Mouse (Mus musculus): Measurements from ENCODE around the gene Lefty2. TPM values are rescaled to one million over a fixed set of nuclear protein-coding genes. Genes with fewer than 3 reads are reported as not detected.

Gene Lefty2
- polyA plus RNA-seq, 1 experiment from 2014 or later, result 0.28 TPM

- no peak; the same call in 1 of the 2 replicates for ATAC-seq (ENCODE audit: insufficient number of reproducible peaks, low FRiP score, low TSS enrichment, low read depth)
- Histone ChIP-seq H3K27me3 (no peaks in the 10 kb centered on the region), H3K9me3 (no peaks in the 10 kb centered on the region), H3K4me3 (peak overlapping the region; percentile 87), H3K36me3 (peaks cover 30% of the 10 kb centered on the region), H3K4me2 (peak overlapping the region; percentile 72), H3K4me1 (peaks cover 18% of the 10 kb centered on the region), H3K27ac (peak overlapping the region; percentile 90), H3K9ac (no peak overlapping the region)
- WGBS, result 34% methylated on average over 10 of the region's 10 CpGs
These were observed 10.7 kb downstream of the Lefty2 start for GRCm38 (mm10) chr1:180903666-180904038.

GRCm38 (mm10) chr1:180904039-180904814, 11.3 kb downstream of the Lefty2 start, which contains the start of gene Pycr2:
Gene Pycr2, plus strand, starts transcription at chr1:180904293.
- under 1% methylated on average over 52 of the region's 52 CpGs for WGBS
- H3K4me3 ChIP-seq, result peak within 1 kb of the TSS; percentile 87
- no peaks in the 10 kb centered on the region for H3K9me3 ChIP-seq
- H3K4me1 ChIP-seq, result peaks cover 18% of the 10 kb centered on the region
- H3K9ac ChIP-seq, result peak within 1 kb of the TSS; percentile 85
- H3K36me3 ChIP-seq, result peaks cover 36% of the 10 kb centered on the region
- H3K4me2 ChIP-seq, result peak within 1 kb of the TSS; percentile 72
- peak within 1 kb of the TSS; percentile 90 for H3K27ac ChIP-seq
- peak; percentile 97 for ATAC-seq (ENCODE audit: insufficient number of reproducible peaks, low FRiP score, low TSS enrichment, low read depth)
- no peaks in the 10 kb centered on the region for H3K27me3 ChIP-seq

GRCm38 (mm10) chr1:180904815-180905080, 11.8 kb downstream of the Lefty2 start:
- Histone ChIP-seq H3K27ac (peak overlapping the region; percentile 90), H3K36me3 (peaks cover 40% of the 10 kb centered on the region), H3K9me3 (no peaks in the 10 kb centered on the region), H3K9ac (peak overlapping the region; percentile 85), H3K4me1 (peaks cover 18% of the 10 kb centered on the region), H3K4me3 (peak overlapping the region; percentile 87), H3K27me3 (no peaks in the 10 kb centered on the region), H3K4me2 (peak overlapping the region; percentile 72)
- WGBS, result 4% methylated on average over 5 of the region's 5 CpGs
- ATAC-seq (ENCODE audit: insufficient number of reproducible peaks, low FRiP score, low TSS enrichment, low read depth), result no peak

GRCm38 (mm10) chr1:180905307-180905706, 12.4 kb downstream of the Lefty2 start:
- Histone ChIP-seq H3K4me1 (peaks cover 18% of the 10 kb centered on the region), H3K36me3 (peaks cover 40% of the 10 kb centered on the region), H3K27ac (no peak overlapping the region), H3K27me3 (no peaks in the 10 kb centered on the region), H3K9me3 (no peaks in the 10 kb centered on the region), H3K9ac (no peak overlapping the region; the same call in 1 of the 2 replicates), H3K4me3 (peak overlapping the region; percentile 87), H3K4me2 (peak overlapping the region; percentile 72)
- WGBS, result 53% methylated on average over 6 of the region's 6 CpGs
- ATAC-seq (ENCODE audit: insufficient number of reproducible peaks, low FRiP score, low TSS enrichment, low read depth), result no peak

GRCm38 (mm10) chr1:180905876-180906275, 13.0 kb downstream of the Lefty2 start:
- H3K4me2 ChIP-seq, result no peak overlapping the region
- no peak for ATAC-seq (ENCODE audit: insufficient number of reproducible peaks, low FRiP score, low TSS enrichment, low read depth)
- H3K9me3 ChIP-seq, result no peaks in the 10 kb centered on the region
- 94% methylated on average over 17 of the region's 17 CpGs for WGBS
- no peaks in the 10 kb centered on the region for H3K27me3 ChIP-seq
- peaks cover 40% of the 10 kb centered on the region for H3K36me3 ChIP-seq
- H3K9ac ChIP-seq, result no peak overlapping the region; the same call in 1 of the 2 replicates
- H3K4me1 ChIP-seq, result peaks cover 18% of the 10 kb centered on the region
- H3K4me3 ChIP-seq, result peak overlapping the region; percentile 87; the same call in 1 of the 2 replicates
- H3K27ac ChIP-seq, result no peak overlapping the region

GRCm38 (mm10) chr1:180906461-180907147, 13.7 kb downstream of the Lefty2 start:
- H3K4me2 ChIP-seq, result no peak overlapping the region
- WGBS, result 91% methylated on average over 24 of the region's 24 CpGs

GRCm38 (mm10) chr1:180911138-180911537, 18.2 kb downstream of the Lefty2 start:
- no peak overlapping the region for H3K4me3 ChIP-seq
- no peak for ATAC-seq (ENCODE audit: insufficient number of reproducible peaks, low FRiP score, low TSS enrichment, low read depth)
- no peak overlapping the region for H3K9ac ChIP-seq
- H3K27me3 ChIP-seq, result no peaks in the 10 kb centered on the region
- H3K36me3 ChIP-seq, result peaks cover 35% of the 10 kb centered on the region
- H3K4me1 ChIP-seq, result peaks cover 34% of the 10 kb centered on the region
- 37% methylated on average over 8 of the region's 8 CpGs for WGBS
- no peaks in the 10 kb centered on the region for H3K9me3 ChIP-seq
- peak overlapping the region; percentile 77 for H3K27ac ChIP-seq
- peak overlapping the region; percentile 41 for H3K4me2 ChIP-seq

More at GRCm38 (mm10) chr1:180906461-180907147, 13.7 kb downstream of the Lefty2 start:
- Histone ChIP-seq H3K4me3 (no peak overlapping the region), H3K27ac (no peak overlapping the region), H3K9ac (peak overlapping the region; percentile 4; the same call in 1 of the 2 replicates), H3K9me3 (no peaks in the 10 kb centered on the region), H3K27me3 (no peaks in the 10 kb centered on the region), H3K4me1 (peaks cover 23% of the 10 kb centered on the region), H3K36me3 (peaks cover 40% of the 10 kb centered on the region)
- ATAC-seq (ENCODE audit: insufficient number of reproducible peaks, low FRiP score, low TSS enrichment, low read depth), result no peak

- H3K4me1 ChIP-seq, result peaks cover 31% of the 10 kb centered on the region
- peak overlapping the region; percentile 41 for H3K4me2 ChIP-seq
- H3K27ac ChIP-seq, result peak overlapping the region; percentile 77
- WGBS, result 30% methylated on average over 20 of the region's 20 CpGs
- H3K9ac ChIP-seq, result no peak overlapping the region
- ATAC-seq (ENCODE audit: insufficient number of reproducible peaks, low FRiP score, low TSS enrichment, low read depth), result no peak
- no peaks in the 10 kb centered on the region for H3K27me3 ChIP-seq
- H3K9me3 ChIP-seq, result no peaks in the 10 kb centered on the region
- peaks cover 29% of the 10 kb centered on the region for H3K36me3 ChIP-seq
- 0 out of 2 replicates have a peak overlapping the region, but pooled peaks have one; percentile 11 for H3K4me3 ChIP-seq
These were observed 18.9 kb downstream of the Lefty2 start for GRCm38 (mm10) chr1:180911653-180912287.

- WGBS, result 74% methylated on average over 5 of the region's 5 CpGs
- ATAC-seq (ENCODE audit: insufficient number of reproducible peaks, low FRiP score, low TSS enrichment, low read depth), result no peak
- no peak overlapping the region for H3K4me3 ChIP-seq
- H3K4me2 ChIP-seq, result no peak overlapping the region
- H3K27ac ChIP-seq, result peak overlapping the region; percentile 75; the same call in 1 of the 2 replicates
- H3K27me3 ChIP-seq, result no peaks in the 10 kb centered on the region
- no peaks in the 10 kb centered on the region for H3K9me3 ChIP-seq
- H3K36me3 ChIP-seq, result peaks cover 19% of the 10 kb centered on the region
- peaks cover 31% of the 10 kb centered on the region for H3K4me1 ChIP-seq
- H3K9ac ChIP-seq, result no peak overlapping the region
These were observed 19.9 kb downstream of the Lefty2 start for GRCm38 (mm10) chr1:180912792-180913191.

- no peaks in the 10 kb centered on the region for H3K9me3 ChIP-seq
- no peak overlapping the region for H3K4me3 ChIP-seq
- peak overlapping the region; percentile 75 for H3K27ac ChIP-seq
- no peaks in the 10 kb centered on the region for H3K27me3 ChIP-seq
- 11% methylated on average over 4 of the region's 4 CpGs for WGBS
- peaks cover 31% of the 10 kb centered on the region for H3K4me1 ChIP-seq
- ATAC-seq (ENCODE audit: insufficient number of reproducible peaks, low FRiP score, low TSS enrichment, low read depth), result peak; percentile 77
- H3K4me2 ChIP-seq, result 0 out of 2 replicates have a peak overlapping the region, but pooled peaks have one; percentile 2
- H3K9ac ChIP-seq, result no peak overlapping the region
- peaks cover 9% of the 10 kb centered on the region; the same call in 1 of the 2 replicates for H3K36me3 ChIP-seq
These were observed 20.9 kb downstream of the Lefty2 start for GRCm38 (mm10) chr1:180913797-180914196.

GRCm38 (mm10) chr1:180916425-180916824, 23.5 kb downstream of the Lefty2 start:
- no peak overlapping the region for H3K4me2 ChIP-seq
- 87% methylated on average over 11 of the region's 11 CpGs for WGBS
- peaks cover 28% of the 10 kb centered on the region for H3K4me1 ChIP-seq
- H3K27ac ChIP-seq, result no peak overlapping the region
- no peak overlapping the region for H3K4me3 ChIP-seq
- no peak overlapping the region for H3K9ac ChIP-seq
- H3K9me3 ChIP-seq, result no peaks in the 10 kb centered on the region
- no peaks in the 10 kb centered on the region for H3K27me3 ChIP-seq
- no peak for ATAC-seq (ENCODE audit: insufficient number of reproducible peaks, low FRiP score, low TSS enrichment, low read depth)
- H3K36me3 ChIP-seq, result no peaks in the 10 kb centered on the region
